ENCODE assay signal across 19 mouse cellular contexts in the genomic region with DNA sequence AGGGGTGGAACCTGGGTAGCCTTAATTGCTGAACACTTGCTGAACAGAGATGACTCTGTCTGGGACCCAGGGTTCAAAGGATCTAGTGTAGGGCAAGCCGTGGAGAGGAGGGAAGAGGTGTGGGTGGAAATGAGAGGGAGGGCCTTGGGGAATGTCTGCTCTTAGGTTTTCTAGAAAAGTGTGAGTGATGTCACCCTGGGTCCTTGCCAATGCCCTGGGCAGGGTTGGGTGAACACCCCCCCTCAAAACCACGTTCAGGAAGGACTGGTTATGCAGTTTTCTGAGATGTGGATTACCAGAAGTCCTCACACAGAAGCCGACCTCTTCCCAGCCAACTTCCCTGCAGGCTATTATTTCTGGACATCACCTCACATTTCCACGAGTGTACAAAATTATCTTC.
DNase-seq lines count a peak whose midpoint lies in the region; ATAC-seq and TF ChIP-seq lines count a peak whose summit lies in the region.
"Had no signal": no experiment of that assay in that cellular context is flagged by ENCODE, and none has a peak within 500 bp of the region (broad histone marks: within the 10 kb centered on the region; RNA-seq: fewer than 3 reads in every experiment).

No protein-coding gene starts in this region.

- H3K9me3 ChIP-seq in forebrain, embryonic 11.5 days (ENCODE audit: control insufficient read depth, low read length) = no peaks in the 10 kb centered on the region
- H3K9me3 ChIP-seq in forebrain, embryonic 15.5 days = no peaks in the 10 kb centered on the region
- H3K9me3 ChIP-seq in limb, embryonic 15.5 days = no peaks in the 10 kb centered on the region
- H3K9me3 ChIP-seq in kidney, embryonic 14.5 days (ENCODE audit: control insufficient read depth, low read length) = no peaks in the 10 kb centered on the region
- H3K9me3 ChIP-seq: embryonic facial prominence, embryonic 10.5 days; forebrain, embryonic 10.5 days; heart, embryonic 12.5 days; hindbrain, embryonic 15.5 days had no signal

- no peak for ATAC-seq in forebrain, embryonic 11.5 days (replicated peaks; ENCODE audit: low FRiP score)
- no peak for ATAC-seq in forebrain, embryonic 15.5 days (replicated peaks)
- 0 out of 2 replicates have a peak, but pooled peaks have one; percentile 25 for ATAC-seq in common myeloid progenitor, adult 5-6 weeks (replicated peaks; ENCODE audit: low read depth, poor library complexity, severe bottlenecking)
- 0 out of 2 replicates have a peak, but pooled peaks have one; percentile 20 for ATAC-seq in limb, embryonic 15.5 days (ENCODE audit: insufficient number of reproducible peaks, low FRiP score, low TSS enrichment, low read depth)
- ATAC-seq in kidney, embryonic 14.5 days (ENCODE audit: low FRiP score, low TSS enrichment) = no peak
- ATAC-seq: forebrain, embryonic 16.5 days; intestine, embryonic 16.5 days had no signal

- no peaks in the 10 kb centered on the region for H3K27me3 ChIP-seq in forebrain, embryonic 11.5 days (ENCODE audit: control insufficient read depth, insufficient read depth, low read length)
- no peaks in the 10 kb centered on the region for H3K27me3 ChIP-seq in forebrain, embryonic 15.5 days
- 0 out of 2 replicates have a peak, but pooled peaks cover 3% of the 10 kb centered on the region for H3K27me3 ChIP-seq in limb, embryonic 15.5 days
- H3K27me3 ChIP-seq in kidney, embryonic 14.5 days (ENCODE audit: control insufficient read depth, insufficient read depth, low read length) = no peaks in the 10 kb centered on the region
- no peaks in the 10 kb centered on the region for H3K27me3 ChIP-seq in cerebellum, adult 2 months (ENCODE audit: control insufficient read depth, insufficient read depth, low read length)
- H3K27me3 ChIP-seq: hindbrain, embryonic 15.5 days had no signal

- H3K27ac ChIP-seq in forebrain, embryonic 11.5 days (ENCODE audit: low read depth, low read length) = no peak overlapping the region
- no peak overlapping the region for H3K27ac ChIP-seq in forebrain, embryonic 15.5 days (replicated peaks)
- no peak overlapping the region for H3K27ac ChIP-seq in limb, embryonic 15.5 days
- no peak overlapping the region for H3K27ac ChIP-seq in kidney, embryonic 14.5 days (ENCODE audit: low read depth, low read length)
- no peak overlapping the region for H3K27ac ChIP-seq in cerebellum, adult 2 months (ENCODE audit: insufficient read depth, low read length)
- H3K27ac ChIP-seq: embryonic facial prominence, embryonic 10.5 days; heart, adult 2 months; hindbrain, embryonic 15.5 days had no signal

- no peak for TF ChIP-seq POLR2A in cerebellum, adult 2 months (IDR thresholded peaks at IDR 0.05; ENCODE audit: borderline replicate concordance, insufficient read depth, low read length)

- no peak overlapping the region for H3K9ac ChIP-seq in forebrain, embryonic 11.5 days (ENCODE audit: low read length)
- no peak overlapping the region for H3K9ac ChIP-seq in forebrain, embryonic 15.5 days (replicated peaks)
- no peak overlapping the region for H3K9ac ChIP-seq in limb, embryonic 15.5 days
- no peak overlapping the region for H3K9ac ChIP-seq in kidney, embryonic 14.5 days (ENCODE audit: low read depth, low read length)
- H3K9ac ChIP-seq: heart, embryonic 12.5 days; hindbrain, embryonic 15.5 days had no signal

- H3K4me1 ChIP-seq in forebrain, embryonic 11.5 days (replicated peaks; ENCODE audit: control insufficient read depth, insufficient read depth, low read length) = peaks cover 4% of the 10 kb centered on the region; the same call in 1 of the 2 replicates
- peaks cover 10% of the 10 kb centered on the region for H3K4me1 ChIP-seq in forebrain, embryonic 15.5 days
- peaks cover 22% of the 10 kb centered on the region for H3K4me1 ChIP-seq in limb, embryonic 15.5 days
- peaks cover 6% of the 10 kb centered on the region for H3K4me1 ChIP-seq in kidney, embryonic 14.5 days (ENCODE audit: control insufficient read depth, insufficient read depth, low read length)
- H3K4me1 ChIP-seq in cerebellum, adult 2 months (ENCODE audit: control insufficient read depth, insufficient read depth, low read length) = no peaks in the 10 kb centered on the region

- H3K4me2 ChIP-seq in forebrain, embryonic 11.5 days (ENCODE audit: low read depth, low read length, severe bottlenecking) = no peak overlapping the region
- no peak overlapping the region for H3K4me2 ChIP-seq in forebrain, embryonic 15.5 days (replicated peaks)
- H3K4me2 ChIP-seq in limb, embryonic 15.5 days = no peak overlapping the region
- no peak overlapping the region for H3K4me2 ChIP-seq in kidney, embryonic 14.5 days (replicated peaks; ENCODE audit: low read depth, low read length)
- H3K4me2 ChIP-seq: heart, embryonic 12.5 days; hindbrain, embryonic 15.5 days had no signal

- WGBS in forebrain, embryonic 11.5 days = 69% methylated on average over 4 of the region's 4 CpGs
- WGBS in forebrain, embryonic 15.5 days = 64% methylated on average over 4 of the region's 4 CpGs
- 25% methylated on average over 4 of the region's 4 CpGs for WGBS in limb, embryonic 15.5 days
- WGBS in kidney, embryonic 14.5 days = 54% methylated on average over 4 of the region's 4 CpGs
- 79% methylated on average over 4 of the region's 4 CpGs for WGBS in cerebellum, adult 2 months

- no peak overlapping the region for H3K4me3 ChIP-seq in forebrain, embryonic 11.5 days (ENCODE audit: low read depth, low read length)
- no peak overlapping the region for H3K4me3 ChIP-seq in forebrain, embryonic 15.5 days
- H3K4me3 ChIP-seq in limb, embryonic 15.5 days = no peak overlapping the region
- H3K4me3 ChIP-seq in kidney, embryonic 14.5 days (ENCODE audit: low read length) = no peak overlapping the region
- H3K4me3 ChIP-seq in cerebellum, adult 2 months (replicated peaks; ENCODE audit: insufficient read depth, low read depth, low read length) = no peak overlapping the region
- H3K4me3 ChIP-seq: embryonic facial prominence, embryonic 10.5 days; forebrain, embryonic 10.5 days; heart, adult 2 months; heart, embryonic 12.5 days; hindbrain, embryonic 15.5 days had no signal

- no peak for TF ChIP-seq CTCF in cerebellum, adult 2 months (IDR thresholded peaks at IDR 0.05; ENCODE audit: borderline replicate concordance, insufficient read depth, low read depth, low read length)

- H3K36me3 ChIP-seq in forebrain, embryonic 11.5 days (ENCODE audit: control insufficient read depth, insufficient read depth, low read length) = no peaks in the 10 kb centered on the region
- no peaks in the 10 kb centered on the region for H3K36me3 ChIP-seq in forebrain, embryonic 15.5 days
- H3K36me3 ChIP-seq in limb, embryonic 15.5 days = no peaks in the 10 kb centered on the region
- no peaks in the 10 kb centered on the region for H3K36me3 ChIP-seq in kidney, embryonic 14.5 days (ENCODE audit: control insufficient read depth, insufficient read depth, low read length)
- H3K36me3 ChIP-seq: embryonic facial prominence, embryonic 10.5 days; forebrain, embryonic 10.5 days; heart, embryonic 12.5 days; hindbrain, embryonic 15.5 days had no signal

- DNase-seq in forebrain, embryonic 11.5 days (ENCODE audit: low spot score) = peak; percentile 25
- peak; percentile 64 for DNase-seq in 3T3-L1 (ENCODE audit: low read depth, low spot score)
- no peak for DNase-seq in cerebellum, adult 2 months
- DNase-seq: adrenal gland, postnatal 10 days; cerebellum, adult 11 months; cerebellum, adult 9-10 months; cerebellum, postnatal 25 days; gastrocnemius, postnatal 10 days; heart, adult 2 months had no signal

Comparison
In these comparisons a context has a peak if more than half of its experiments do, and no peak if none do; other contexts are left out.
1. ATAC-seq: peak in common myeloid progenitor, adult 5-6 weeks (single experiment) and limb, embryonic 15.5 days (single experiment); none in forebrain, embryonic 11.5 days (single experiment), forebrain, embryonic 15.5 days (single experiment) and kidney, embryonic 14.5 days (single experiment).
2. DNase-seq: peak in forebrain, embryonic 11.5 days (single experiment) and 3T3-L1 (single experiment); none in cerebellum, adult 2 months (0 of 2).